Mouse (Mus musculus) adrenal gland, postnatal 36 days (tissue): ENCODE results near the gene Gm5788. TPM values are rescaled to one million over a fixed set of nuclear protein-coding genes. Genes with fewer than 3 reads are reported as not detected.
"Not testable (repeated sequence)": the region's sequence is repeated elsewhere in the genome, so short reads cannot be mapped to it uniquely, and the experiment has no call there.

Experiments
- DNase-seq, 2 experiments: peaks; one replicate each; pipeline ENCODE4 v3.0.0; 2021; ENCODE audit warnings: mixed read lengths in 1 of 2
- long read RNA-seq, 2 experiments: library from polyadenylated mRNA; stranded (forward); transcript quantifications; one replicate each; pipeline ENCODE4 v2.0.0; 2021; ENCODE audit warnings: borderline sequencing depth in 2 of 2
- total RNA-seq, 2 experiments: library from RNA; stranded (reverse); gene quantifications; 2 replicates each; pipeline ENCODE4 v1.2.3; 2021

The Gm5788 gene
- total RNA-seq, result not detected
- long read RNA-seq, experiment 1, result 0 reads
- long read RNA-seq, experiment 2, result 0 reads

- DNase-seq, result not testable (repeated sequence)
Observed at GRCm38 (mm10) chr12:87494421-87494820, at the start of gene Gm5788. Gene Gm5788, plus strand, starts transcription at chr12:87494721.

GRCm38 (mm10) chr12:87449456-87449855, 45.1 kb upstream of the Gm5788 start:
- DNase-seq, result no peak

DNA sequence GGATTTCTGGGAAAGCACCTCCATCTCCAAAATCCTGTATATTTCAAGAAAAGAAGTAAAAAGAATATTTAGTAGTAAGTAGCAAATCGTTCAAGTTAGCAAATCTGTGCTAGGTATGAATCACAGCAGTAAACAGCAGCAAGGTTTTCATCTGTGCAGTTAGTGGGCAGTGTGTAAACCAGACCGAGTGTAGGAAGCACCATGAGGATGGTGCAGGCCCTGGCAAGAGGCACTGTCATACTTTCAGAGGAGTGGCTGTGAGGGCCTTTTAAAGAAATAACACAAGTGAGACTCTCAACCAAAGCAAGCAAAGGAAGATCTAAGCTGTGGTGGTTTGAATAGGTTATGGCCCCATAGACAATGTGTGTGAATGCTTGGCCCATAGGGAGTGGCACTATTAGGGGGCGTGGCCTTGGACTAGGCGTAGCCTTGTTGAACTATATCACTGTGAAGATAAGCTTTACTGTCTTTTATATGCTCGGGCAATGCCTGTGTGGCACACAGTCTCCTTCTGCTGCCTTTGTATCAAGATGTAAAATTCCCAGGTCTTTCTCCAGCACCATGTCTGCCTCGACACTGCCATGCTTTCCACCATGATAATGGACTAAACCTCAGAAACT, 29.7 kb upstream of the Gm5788 start:
- DNase-seq, result no peak

- peak; percentile 11 to 19 for DNase-seq
Observed at GRCm38 (mm10) chr12:87470263-87471136, 24.0 kb upstream of the Gm5788 start.

DNA sequence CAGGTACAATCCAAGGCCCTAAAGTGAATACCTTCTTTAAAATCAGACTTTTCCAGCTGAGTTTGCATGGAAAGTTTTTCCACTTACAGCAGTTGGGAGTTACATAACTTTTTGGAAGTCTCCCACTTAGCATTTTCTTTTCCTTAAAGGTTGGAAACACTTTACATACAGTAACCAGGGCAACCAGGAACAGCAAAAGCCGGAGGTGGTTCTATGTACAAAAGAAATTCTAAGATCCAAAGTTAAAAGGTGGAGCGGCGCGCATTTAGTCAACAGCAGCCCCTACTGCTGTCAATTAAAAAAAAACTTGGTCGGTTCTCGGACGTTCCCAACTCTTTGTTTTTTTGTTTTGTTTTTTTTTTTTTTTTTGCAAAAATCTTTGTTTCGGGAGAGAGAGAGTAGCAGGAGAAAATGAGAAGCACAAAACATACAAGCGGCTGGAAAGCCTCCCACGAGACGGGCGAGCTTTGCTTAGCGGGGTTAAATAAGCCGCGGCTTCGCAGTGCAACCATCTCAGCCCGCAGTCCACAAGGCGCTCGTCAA, 23.0 kb upstream of the Gm5788 start:
- DNase-seq, result peak in 1 of 2 experiments; percentile 9

GRCm38 (mm10) chr12:87471964-87472786, 22.3 kb upstream of the Gm5788 start, which contains the start of gene Snw1:
Gene Snw1, minus strand, starts transcription at chr12:87472274.
- peak; percentile 96 for DNase-seq

- no peak for DNase-seq
Observed at GRCm38 (mm10) chr12:87474756-87475155, 19.8 kb upstream of the Gm5788 start.

DNA sequence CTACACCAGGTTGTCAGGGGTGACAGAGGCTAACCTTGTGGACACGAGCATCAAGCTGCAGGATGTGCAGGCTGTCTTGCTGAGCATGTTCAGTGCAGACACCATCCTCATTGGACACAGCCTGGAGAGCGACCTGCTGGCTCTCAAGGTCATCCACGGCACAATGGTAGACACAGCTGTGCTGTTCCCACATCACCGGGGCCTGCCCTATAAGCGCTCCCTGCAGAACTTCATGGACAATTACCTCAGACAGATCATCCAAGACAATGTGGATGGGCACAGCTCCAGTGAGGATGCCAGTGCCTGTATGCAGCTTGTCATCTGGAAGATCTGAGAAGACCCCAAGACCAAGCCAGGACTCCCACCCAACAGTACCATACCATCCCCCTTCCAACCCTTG, 12.0 kb upstream of the Gm5788 start:
- DNase-seq, result not testable (repeated sequence)

GRCm38 (mm10) chr12:87488683-87489082, 5.8 kb upstream of the Gm5788 start:
- DNase-seq, result not testable (repeated sequence)

GRCm38 (mm10) chr12:87514016-87514415, 19.5 kb downstream of the Gm5788 start, which contains the start of gene Gm8300:
Gene Gm8300, plus strand, starts transcription at chr12:87514316.
- not testable (repeated sequence) for DNase-seq

DNA sequence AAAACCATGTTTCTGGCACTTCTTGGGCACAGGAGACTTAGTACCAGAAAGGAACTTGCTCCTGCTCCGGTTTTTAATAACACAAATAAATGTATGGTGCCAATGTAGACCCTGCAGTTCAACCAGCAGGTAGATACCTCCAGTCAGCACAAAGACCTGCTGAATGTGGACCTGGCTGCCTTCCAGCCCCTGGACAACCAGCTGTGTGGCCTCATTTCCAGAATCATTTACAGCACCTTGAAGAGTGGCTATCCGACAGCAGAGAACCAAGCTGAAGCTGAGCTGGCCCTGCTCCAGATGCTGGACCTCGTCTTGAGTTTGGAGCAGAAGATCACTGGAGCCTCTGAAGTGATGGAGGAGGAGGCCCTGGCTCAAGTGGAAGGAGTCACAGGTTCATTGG, 25.1 kb downstream of the Gm5788 start:
- DNase-seq, result not testable (repeated sequence)

- no peak for DNase-seq
Observed at GRCm38 (mm10) chr12:87543927-87544326, 49.4 kb downstream of the Gm5788 start.

Other genes with a start within 250 kb of the Gm5788 start
- 10 to 100 TPM; 34.4 to 37.4 TPM for gene Vipas39, start 228.5 kb upstream of the Gm5788 start, total RNA-seq
- gene Ahsa1, start 228.2 kb upstream of the Gm5788 start, total RNA-seq, result 100 to 1,000 TPM; 154 to 214 TPM
- gene Ism2, start 195.0 kb upstream of the Gm5788 start, total RNA-seq, result under 1 TPM; 0.13 to 0.17 TPM
- 100 to 1,000 TPM; 190 to 286 TPM for gene Sptlc2, start 106.4 kb upstream of the Gm5788 start, total RNA-seq
- gene Slirp, start 50.8 kb upstream of the Gm5788 start, total RNA-seq, result 100 to 1,000 TPM; 155 to 160 TPM
- 10 to 100 TPM; 21.5 to 24.2 TPM for gene Alkbh1, start 50.7 kb upstream of the Gm5788 start, total RNA-seq
- 10 to 100 TPM; 70.1 to 77.9 TPM for gene Snw1, start 22.4 kb upstream of the Gm5788 start, total RNA-seq
- not detected for gene Gm8300, start 19.6 kb downstream of the Gm5788 start, total RNA-seq
- gene Oog1, start 108.0 kb downstream of the Gm5788 start, total RNA-seq, result not detected
- gene Gm4027, start 124.1 kb downstream of the Gm5788 start, total RNA-seq, result not detected
- not detected for gene Gm16381, start 149.9 kb downstream of the Gm5788 start, total RNA-seq